Mouse (Mus musculus): ENCODE data around the gene Olfr1308.

The Olfr1308 gene

DNA sequence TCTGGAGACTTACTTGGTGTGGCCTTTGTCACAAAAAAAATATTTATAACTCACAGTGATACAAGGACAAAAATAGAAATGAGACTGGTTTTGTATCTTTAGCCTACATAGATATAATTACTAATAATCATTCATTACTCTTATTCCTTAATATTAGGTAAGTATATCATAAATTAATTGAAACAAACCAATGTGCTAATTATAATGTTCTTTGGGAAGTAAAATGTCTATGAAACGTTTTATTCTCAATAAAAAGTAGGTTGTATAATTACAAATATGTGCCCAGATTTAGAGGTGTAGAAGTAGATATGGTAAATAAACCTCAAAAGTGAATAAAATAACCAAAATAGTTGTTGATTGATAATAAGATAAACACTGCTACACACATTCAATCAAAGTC lies at the start of gene Olfr1308:
TSS of gene Olfr1308 (minus strand) at position 101 of the 400 bp plus-strand sequence.
- no peak for DNase-seq (ENCODE audit: low spot score)

DNA sequence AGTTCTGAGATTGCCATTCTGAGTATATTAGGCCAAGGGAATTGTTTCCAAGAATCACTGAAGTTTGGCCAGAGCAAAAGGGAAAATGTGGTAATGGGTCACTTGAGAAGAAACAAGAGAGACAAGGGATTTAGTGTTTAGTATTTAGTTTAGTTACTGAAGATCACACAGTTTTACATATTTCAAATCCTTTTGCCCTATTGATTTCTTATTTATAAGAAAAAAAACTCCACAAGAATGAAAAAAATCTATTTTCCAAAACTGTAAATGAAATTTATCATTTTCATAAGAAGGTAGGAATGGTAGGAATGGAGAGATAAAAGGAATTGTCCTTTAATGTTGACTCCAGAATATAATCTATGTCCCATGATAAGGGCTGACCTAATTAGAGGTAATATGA lies 47.9 kb upstream of the Olfr1308 start, which contains the start of gene Olfr1310:
TSS of gene Olfr1310 (minus strand) at position 101 of the 400 bp plus-strand sequence.
- no peak for DNase-seq (ENCODE audit: low spot score)

DNA sequence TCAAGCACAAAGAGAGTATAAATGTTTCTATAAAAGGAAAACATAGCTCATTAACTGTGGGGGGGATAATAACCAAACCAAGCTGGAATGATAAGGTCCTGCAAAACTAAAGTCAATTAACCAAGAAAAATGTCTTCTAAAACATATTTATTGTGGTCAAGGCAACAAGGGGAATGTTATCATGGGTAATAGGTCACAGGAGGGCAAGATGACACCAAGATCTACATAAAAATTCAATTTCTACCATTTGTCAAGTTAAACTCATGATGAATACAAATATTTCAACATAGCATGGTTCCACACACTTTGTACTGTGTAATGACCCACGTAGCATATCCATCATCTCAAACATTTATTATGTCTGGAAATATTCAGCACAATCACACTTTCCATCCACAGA lies 25.4 kb upstream of the Olfr1308 start, which contains the start of gene Olfr1309:
TSS of gene Olfr1309 (minus strand) at position 101 of the 400 bp plus-strand sequence.
- DNase-seq (ENCODE audit: low spot score): no peak

DNA sequence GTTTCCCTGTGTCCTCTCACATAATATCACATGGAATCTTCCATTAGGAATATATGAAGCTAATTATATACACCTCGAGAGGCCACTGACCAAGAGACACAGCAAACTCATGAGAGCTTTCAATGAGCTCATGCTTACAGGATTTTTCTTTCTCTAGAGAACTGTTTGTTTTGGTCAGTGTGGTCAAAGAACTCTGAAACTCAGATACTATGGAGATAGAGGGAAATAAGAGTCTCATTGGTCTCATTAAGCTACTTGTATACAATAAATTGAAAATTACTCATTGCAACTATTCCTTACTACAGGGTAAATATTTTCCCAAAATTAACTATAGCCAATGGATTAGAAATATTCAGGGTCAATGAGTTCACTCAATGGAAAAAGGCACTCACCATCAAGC lies 15.4 kb downstream of the Olfr1308 start, which contains the start of gene Olfr1307:
TSS of gene Olfr1307 (minus strand) at position 101 of the 400 bp plus-strand sequence.
- DNase-seq (ENCODE audit: low spot score): no peak

DNA sequence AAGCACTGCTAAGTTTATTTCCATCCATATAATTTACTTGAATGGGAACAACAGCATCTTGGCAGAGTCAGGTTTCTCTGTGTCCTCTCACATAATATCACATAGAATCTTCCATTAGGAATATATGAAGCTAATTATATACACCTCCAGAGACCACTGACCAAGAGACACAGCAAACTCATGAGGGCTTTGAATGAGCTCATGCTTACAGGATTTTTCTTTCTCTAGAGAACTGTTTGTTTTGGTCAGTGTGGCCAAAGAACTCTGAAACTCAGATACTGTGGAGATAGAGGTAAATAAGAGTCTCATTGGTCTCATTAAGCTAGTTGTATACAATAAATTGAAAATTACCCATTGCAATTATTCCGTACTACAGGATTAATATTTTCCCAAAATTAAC lies 48.6 kb downstream of the Olfr1308 start, which contains the start of gene Olfr1306:
TSS of gene Olfr1306 (minus strand) at position 101 of the 400 bp plus-strand sequence.
- DNase-seq (ENCODE audit: low spot score): no peak

Data from testis, postnatal 14 days (tissue).